Mouse (Mus musculus) stomach, embryonic 14.5 days (tissue): ENCODE measurements at regions not wholly inside any gene's neighbourhood (a gene's known extent, or its start where the extent isn't known, plus 50 kb on each side); places are given as distances from the start of the nearest gene placed in this dataset.

ENCODE experiments used
- ATAC-seq: fragments of 200-750 bp; cut with Nextera tagmentation; 2 replicates; pipeline ENCODE4 v1.8.0; 2017; ENCODE audit warnings: low read depth, moderate TSS enrichment; ENCODE audit not compliant: insufficient number of reproducible peaks, insufficient read depth, low FRiP score
- H3K27ac ChIP-seq: fragments of 300-500 bp; sonication (generic); 2 replicates; pipeline ENCODE4 v1.5.1; 2014; ENCODE audit warnings: mild to moderate bottlenecking, low read length, moderate library complexity, mixed read lengths
- H3K27me3 ChIP-seq: fragments of 300-500 bp; sonication (generic); 2 replicates; pipeline ENCODE4 v1.6.1; 2014; ENCODE audit warnings: low read length, control low read depth, mixed read lengths; ENCODE audit not compliant: control insufficient read depth, insufficient read depth
- H3K36me3 ChIP-seq: fragments of 300-500 bp; sonication (generic); 2 replicates; pipeline ENCODE4 v1.6.1; 2014; ENCODE audit warnings: mild to moderate bottlenecking, control low read depth, low read length, moderate library complexity, mixed read lengths; ENCODE audit not compliant: control insufficient read depth, insufficient read depth
- H3K4me1 ChIP-seq: fragments of 300-500 bp; sonication (generic); 2 replicates; pipeline ENCODE4 v1.6.1; 2014; ENCODE audit warnings: low read length, control low read depth, mixed read lengths; ENCODE audit not compliant: control insufficient read depth, insufficient read depth
- H3K4me2 ChIP-seq: fragments of 300-500 bp; sonication (generic); replicated peaks from 2 replicates; pipeline ENCODE4 v1.6.1; 2014; ENCODE audit warnings: low read depth, low read length, control low read depth
- H3K4me3 ChIP-seq: fragments of 300-500 bp; sonication (generic); 2 replicates; pipeline ENCODE4 v1.5.1; 2014; ENCODE audit warnings: low read depth, low read length, control low read depth
- H3K9ac ChIP-seq: fragments of 300-500 bp; sonication (generic); replicated peaks from 2 replicates; pipeline ENCODE4 v1.6.1; 2014; ENCODE audit warnings: low read depth, mild to moderate bottlenecking, control low read depth, low read length, moderate library complexity, mixed read lengths
- H3K9me3 ChIP-seq: fragments of 300-500 bp; sonication (generic); 2 replicates; pipeline ENCODE4 v1.6.1; 2016; ENCODE audit warnings: low read depth, low read length, control low read depth; ENCODE audit not compliant: control insufficient read depth
- WGBS: fragments of 180-500 bp; shearing (Covaris S2); extraction: QIAGEN DNeasy Blood & Tissue Kit; methylation state at CpG from one replicate; pipeline ENCODE4 v1.1.7; 2014; 5-methylcytosine and 5-hydroxymethylcytosine counted together

DNA sequence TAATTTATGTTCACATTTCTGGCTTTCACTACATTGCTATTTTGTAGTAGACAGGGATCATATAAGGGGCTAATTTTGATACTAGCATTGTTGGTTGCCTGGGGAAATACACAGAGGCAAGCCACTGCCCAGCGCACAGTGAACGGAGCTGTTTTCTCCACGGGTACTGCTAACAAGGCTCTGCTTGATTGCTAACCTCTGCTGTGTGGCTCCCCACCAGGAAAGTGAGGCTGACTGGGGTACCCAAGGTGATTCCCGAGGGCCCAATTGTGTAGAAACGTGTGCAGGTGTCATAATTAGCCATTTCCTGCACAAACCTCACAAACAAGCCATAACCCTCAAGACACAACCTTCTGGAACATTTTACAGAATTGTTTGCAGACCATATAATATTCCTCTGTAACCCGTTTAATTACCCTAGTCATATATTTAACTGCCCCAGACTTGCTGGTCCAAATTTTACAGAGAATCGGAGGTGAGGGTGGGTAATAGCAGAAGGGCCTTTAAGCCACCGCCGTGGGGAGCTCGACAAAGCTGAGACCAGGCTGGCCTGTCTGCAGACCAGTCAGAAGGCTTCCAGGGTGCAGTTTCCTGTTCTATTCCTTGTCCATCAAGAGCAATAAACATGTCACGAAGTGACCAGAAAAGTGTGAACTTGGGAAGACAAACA, 170.9 kb downstream of the Fam169b start:
- ATAC-seq, result no peak
- H3K4me1 ChIP-seq, result no peaks in the 10 kb centered on the region
- no peak overlapping the region for H3K4me3 ChIP-seq
- H3K36me3 ChIP-seq, result no peaks in the 10 kb centered on the region
- no peaks in the 10 kb centered on the region for H3K9me3 ChIP-seq
- H3K27me3 ChIP-seq, result no peaks in the 10 kb centered on the region
- H3K27ac ChIP-seq, result no peak overlapping the region
- no peak overlapping the region for H3K4me2 ChIP-seq
- WGBS, result 73% methylated on average over 11 of the region's 11 CpGs
- no peak overlapping the region for H3K9ac ChIP-seq

DNA sequence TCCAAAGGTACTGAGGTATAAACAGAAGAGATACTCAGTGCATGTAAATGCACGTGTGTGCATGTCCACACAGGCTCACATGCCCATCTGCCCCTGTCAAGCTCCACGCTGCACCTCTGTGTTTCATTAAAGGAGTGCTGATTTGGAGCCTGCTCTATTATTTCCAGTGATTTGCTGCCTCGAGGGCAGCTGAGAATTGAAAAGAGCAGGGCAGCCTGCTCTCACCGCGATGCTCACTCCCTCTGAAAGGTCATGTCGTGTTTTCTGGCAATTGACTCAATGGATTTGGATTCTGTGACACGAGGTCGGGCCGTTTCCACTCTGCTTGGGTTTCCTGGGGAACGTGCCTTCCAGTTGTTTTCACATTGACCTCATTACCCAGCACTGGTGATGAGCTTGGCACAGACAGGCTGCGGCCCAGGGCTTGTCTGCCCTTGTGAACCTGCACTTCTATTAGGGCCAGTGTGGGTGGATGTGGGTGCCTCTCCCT, 167.1 kb downstream of the Fam169b start:
- H3K9me3 ChIP-seq, result no peaks in the 10 kb centered on the region
- no peaks in the 10 kb centered on the region for H3K4me1 ChIP-seq
- no peak overlapping the region for H3K9ac ChIP-seq
- H3K27ac ChIP-seq, result no peak overlapping the region
- no peaks in the 10 kb centered on the region for H3K27me3 ChIP-seq
- H3K36me3 ChIP-seq, result no peaks in the 10 kb centered on the region
- ATAC-seq, result no peak
- WGBS, result 59% methylated on average over 11 of the region's 11 CpGs
- no peak overlapping the region for H3K4me3 ChIP-seq
- no peak overlapping the region for H3K4me2 ChIP-seq

DNA sequence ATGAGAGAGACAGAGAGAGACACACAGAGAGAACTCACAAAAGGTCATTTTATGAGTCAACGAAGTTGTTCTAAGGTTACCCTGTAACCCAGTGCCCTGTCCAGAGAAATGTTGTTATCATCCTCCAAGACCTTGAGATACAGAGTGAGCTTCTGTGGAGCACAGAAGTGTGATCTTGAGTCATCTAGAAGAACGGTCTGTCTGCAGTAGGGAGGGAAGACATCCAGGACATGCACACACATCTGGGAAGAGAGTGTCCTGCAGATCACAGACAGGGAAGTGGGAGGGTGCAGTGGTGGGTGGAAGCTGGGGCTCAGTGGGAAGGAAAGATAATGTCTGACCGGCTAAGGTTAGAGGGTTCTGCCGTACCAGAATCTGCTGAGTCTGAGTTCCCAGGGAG, 155.3 kb downstream of the Fam169b start:
- no peaks in the 10 kb centered on the region for H3K36me3 ChIP-seq
- WGBS, result 72% methylated on average over 4 of the region's 4 CpGs
- no peak overlapping the region for H3K4me3 ChIP-seq
- no peaks in the 10 kb centered on the region for H3K9me3 ChIP-seq
- no peak overlapping the region for H3K27ac ChIP-seq
- no peaks in the 10 kb centered on the region for H3K27me3 ChIP-seq
- no peak overlapping the region for H3K4me2 ChIP-seq
- ATAC-seq, result no peak
- no peak overlapping the region for H3K9ac ChIP-seq
- no peaks in the 10 kb centered on the region for H3K4me1 ChIP-seq

DNA sequence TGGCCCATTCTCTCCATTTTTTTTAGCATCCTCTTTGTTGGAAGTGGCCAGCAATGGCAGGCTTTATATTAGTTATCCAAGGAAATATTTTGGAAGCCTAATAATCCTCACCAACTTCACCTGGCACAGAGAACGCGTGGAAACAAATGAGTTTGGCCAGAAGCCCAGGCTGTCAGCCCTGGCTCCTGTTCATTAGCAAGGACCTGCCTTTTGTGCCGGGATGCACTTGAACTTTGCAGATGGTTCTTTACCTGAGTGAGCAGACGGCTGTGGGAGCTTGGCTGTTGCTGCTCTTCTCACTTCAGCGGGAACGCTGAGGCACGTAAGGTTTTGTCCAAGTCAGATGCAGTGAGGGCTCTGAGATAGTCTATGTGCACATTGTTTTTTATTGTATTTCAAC, 142.3 kb downstream of the Fam169b start:
- Histone ChIP-seq H3K4me2 (no peak overlapping the region), H3K9me3 (no peaks in the 10 kb centered on the region), H3K4me3 (no peak overlapping the region), H3K36me3 (no peaks in the 10 kb centered on the region), H3K9ac (no peak overlapping the region), H3K4me1 (no peaks in the 10 kb centered on the region), H3K27me3 (no peaks in the 10 kb centered on the region), H3K27ac (no peak overlapping the region)
- WGBS, result 69% methylated on average over 7 of the region's 7 CpGs
- ATAC-seq, result no peak

DNA sequence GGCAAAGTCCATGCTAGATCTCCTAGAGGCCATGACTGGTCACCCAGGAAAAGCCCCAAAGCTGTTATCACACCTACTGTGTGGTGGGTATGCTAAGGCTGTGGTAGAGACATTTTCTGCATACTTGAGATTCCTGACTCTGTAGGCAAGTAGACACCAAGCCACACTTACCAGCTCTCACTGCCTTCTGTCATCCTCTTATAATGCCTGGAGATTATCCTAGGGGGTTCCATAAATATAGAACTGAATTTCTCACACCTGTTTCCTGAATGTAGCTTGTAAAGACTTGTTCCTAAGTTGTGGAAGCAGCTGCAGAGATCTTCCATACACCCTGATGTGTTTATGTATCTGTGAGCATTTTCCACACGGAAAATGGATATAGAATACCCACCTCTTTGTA, 139.1 kb downstream of the Fam169b start:
- 26% methylated on average over 1 of the region's 1 CpGs for WGBS
- Histone ChIP-seq H3K9me3 (no peaks in the 10 kb centered on the region), H3K4me1 (0 out of 2 replicates have a peak, but pooled peaks cover 3% of the 10 kb centered on the region), H3K36me3 (no peaks in the 10 kb centered on the region), H3K27me3 (no peaks in the 10 kb centered on the region), H3K27ac (no peak overlapping the region), H3K4me2 (no peak overlapping the region), H3K4me3 (no peak overlapping the region), H3K9ac (no peak overlapping the region)
- no peak for ATAC-seq
